Mouse (Mus musculus): ENCODE results near the gene H2-K1.

DNA sequence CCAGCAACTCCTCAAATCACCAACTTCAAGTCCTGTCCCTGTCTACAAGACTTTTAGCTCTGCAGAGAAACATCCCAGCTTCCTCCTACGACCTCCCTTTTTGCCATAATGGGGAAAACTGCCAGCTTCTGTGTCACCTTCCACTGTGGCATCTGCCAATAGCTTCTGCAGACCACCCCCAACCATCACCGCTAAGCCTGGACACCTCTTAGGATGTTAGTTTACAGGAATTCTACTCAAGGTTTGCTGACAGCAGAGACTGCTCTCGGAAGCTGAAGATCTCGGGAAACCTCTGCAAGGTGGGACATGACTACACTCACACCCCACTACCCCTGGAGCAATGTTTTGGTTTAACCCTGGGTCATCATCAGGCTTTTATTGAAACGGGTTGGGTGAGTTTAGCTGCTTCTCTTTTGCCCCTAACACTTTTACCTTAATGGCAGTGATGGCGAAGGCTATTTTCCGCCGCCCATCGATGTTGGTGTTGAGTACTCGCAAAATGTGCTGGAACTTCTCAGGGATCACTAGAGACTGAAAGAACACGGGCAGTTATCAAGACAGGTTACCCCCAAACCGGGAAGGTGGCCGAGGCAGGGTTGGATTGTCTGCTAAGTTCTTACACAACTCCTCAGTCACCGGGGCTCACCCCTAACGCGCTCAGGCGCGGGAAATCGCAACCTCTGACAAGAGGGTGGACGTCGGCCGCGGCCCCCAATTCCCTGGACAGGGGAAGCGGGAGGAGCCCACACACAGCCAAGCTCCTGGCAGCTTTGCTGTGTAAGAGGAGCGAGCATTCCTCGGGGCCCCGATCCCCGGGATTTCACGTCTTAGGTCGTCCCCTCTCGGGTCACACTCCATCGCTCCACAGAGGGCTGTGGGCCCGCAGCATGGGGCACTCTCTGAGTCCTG, 45.2 kb downstream of the H2-K1 start:
- TF ChIP-seq CTCF (conservative IDR thresholded peaks at IDR 0.05 in 1 of 2, IDR thresholded peaks at IDR 0.05 in 1 of 2; ENCODE audit: low read depth in 2 of 2, low read length in 2 of 2) (no peak), HCFC1 (IDR thresholded peaks at IDR 0.05; ENCODE audit: low read depth, low read length) (no peak), ZC3H11A (IDR thresholded peaks at IDR 0.05; ENCODE audit: low read depth, low read length) (no peak), GABPA (IDR thresholded peaks at IDR 0.05; ENCODE audit: insufficient replicate concordance, low read depth, low read length) (no peak), MYC (IDR thresholded peaks at IDR 0.05; ENCODE audit: low read depth, low read length) (no peak), TBP (conservative IDR thresholded peaks at IDR 0.05; ENCODE audit: low read depth, low read length) (no peak), CHD1 (IDR thresholded peaks at IDR 0.05; ENCODE audit: low read depth, low read length) (peak; percentile 83), SMC3 (IDR thresholded peaks at IDR 0.05; ENCODE audit: low read depth, low read length) (no peak)
